Mouse (Mus musculus) mature B cell (primary cell): ENCODE results near the gene Pdia5.

Source experiments
- in situ Hi-C: fragments of 300-500 bp; cut with MboI; formaldehyde crosslinking; loops from 2 replicates; pipeline ENCODE4 v1.14.3; 2019

Pdia5 gene

DNA sequence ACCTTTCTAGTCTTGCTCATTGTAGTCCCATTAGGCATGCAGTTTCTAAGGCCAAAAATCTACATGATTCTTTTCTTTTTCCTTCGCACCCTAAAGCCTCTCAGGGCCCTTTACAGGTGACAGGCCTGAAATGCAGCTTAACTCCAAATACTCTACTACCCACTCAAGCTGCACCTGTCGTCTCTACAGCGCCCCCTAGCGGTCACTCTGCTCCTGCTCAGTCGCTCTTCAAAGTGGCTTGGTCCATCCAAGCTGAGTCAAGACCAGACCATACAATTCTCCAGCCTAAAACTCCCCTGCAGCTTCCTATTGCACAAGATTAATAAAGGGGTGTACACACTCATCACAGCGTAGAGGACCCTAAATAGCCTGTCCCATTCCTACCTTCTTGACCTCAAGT, 130.1 kb downstream of the Pdia5 start:
- in situ Hi-C loops, result loop anchor here (25.0 kb wide), 1 partner anchor 702 kb away; the partner anchor contains the start of genes Ccdc58 and Fam162a

DNA sequence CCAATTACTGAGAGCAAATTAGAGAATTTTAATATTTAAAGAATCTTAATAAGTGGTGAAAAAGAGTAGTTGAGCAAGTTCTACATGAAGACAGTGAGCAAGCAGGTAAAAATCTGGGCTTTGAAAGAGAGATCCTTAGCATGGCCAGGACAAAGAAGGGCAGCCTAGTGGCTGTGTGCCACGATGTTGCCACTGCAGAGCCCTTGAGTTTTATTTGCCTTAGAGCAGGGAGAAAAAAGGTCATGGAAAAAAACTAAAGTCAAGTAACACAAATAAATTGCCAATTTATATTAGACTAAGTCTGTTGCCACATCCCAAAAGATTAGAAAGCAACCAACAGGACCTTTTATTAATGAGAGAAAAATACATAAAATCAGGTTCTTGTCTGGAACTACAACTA, 133.2 kb downstream of the Pdia5 start:
- in situ Hi-C loops, result loop anchor here (25.0 kb wide), 1 partner anchor 705 kb away; the partner anchor contains the start of genes Ccdc58 and Fam162a
